ENCODE assay signal across 10 mouse cellular contexts in the genomic region with DNA sequence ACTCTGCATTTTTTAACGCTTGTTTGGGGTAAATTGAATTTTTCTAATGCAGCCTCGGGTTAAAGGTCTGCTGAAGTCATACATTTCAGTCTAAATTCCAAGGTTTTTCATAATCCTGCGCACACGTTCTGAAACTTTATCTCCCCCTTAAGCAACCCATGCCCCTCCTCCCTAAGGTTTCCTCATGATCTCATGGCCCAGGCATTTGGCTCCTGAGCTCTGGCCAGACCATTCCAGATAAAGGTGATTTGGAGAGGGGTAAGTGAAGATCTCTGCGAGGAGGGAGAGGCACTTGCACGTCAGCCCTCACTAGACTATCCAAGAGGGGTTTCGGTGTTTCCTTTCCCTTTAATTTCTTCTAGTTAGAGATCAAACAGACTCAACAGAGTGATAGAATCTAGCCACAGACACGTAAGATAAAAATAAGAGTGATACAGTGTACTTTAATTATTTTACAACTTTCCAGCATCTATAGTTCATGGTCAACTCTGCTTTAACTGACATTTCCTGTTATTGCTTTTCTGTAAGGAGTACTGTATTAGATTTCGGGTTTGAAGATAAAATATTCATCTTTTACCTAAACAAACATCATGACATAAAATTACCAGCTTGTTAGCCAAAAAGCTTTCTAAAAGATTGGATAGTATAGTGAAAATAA. TPM values are rescaled to one million over a fixed set of nuclear protein-coding genes. Genes with fewer than 3 reads are reported as not detected.
DNase-seq lines count a peak whose midpoint lies in the region; ATAC-seq and TF ChIP-seq lines count a peak whose summit lies in the region.
"Had no signal": no experiment of that assay in that cellular context is flagged by ENCODE, and none has a peak within 500 bp of the region (broad histone marks: within the 10 kb centered on the region; RNA-seq: fewer than 3 reads in every experiment).

No protein-coding gene starts in this region.

- H3K27ac ChIP-seq in heart, postnatal 0 days (ENCODE audit: low read depth): no peak overlapping the region
- no peak overlapping the region for H3K27ac ChIP-seq in neural tube, embryonic 15.5 days (replicated peaks)
- H3K27ac ChIP-seq in hindbrain, embryonic 14.5 days: no peak overlapping the region
- H3K27ac ChIP-seq: midbrain, embryonic 15.5 days had no signal

- intact Hi-C loops in left cerebral cortex, postnatal 4 days (cut with DNase I): no loop called here

- no peaks in the 10 kb centered on the region for H3K36me3 ChIP-seq in heart, postnatal 0 days (replicated peaks; ENCODE audit: control insufficient read depth, insufficient read depth, low read length)
- H3K36me3 ChIP-seq in neural tube, embryonic 15.5 days: no peaks in the 10 kb centered on the region
- H3K36me3 ChIP-seq in hindbrain, embryonic 14.5 days (replicated peaks; ENCODE audit: control insufficient read depth, insufficient read depth): no peaks in the 10 kb centered on the region
- H3K36me3 ChIP-seq: midbrain, embryonic 15.5 days had no signal

- no peak for TF ChIP-seq CTCF in heart, postnatal 0 days (IDR thresholded peaks at IDR 0.05; ENCODE audit: low read depth)

- no peak overlapping the region for H3K9ac ChIP-seq in heart, postnatal 0 days (replicated peaks; ENCODE audit: low read depth, low read length)
- no peak overlapping the region for H3K9ac ChIP-seq in neural tube, embryonic 15.5 days (replicated peaks)
- no peak overlapping the region for H3K9ac ChIP-seq in hindbrain, embryonic 14.5 days
- H3K9ac ChIP-seq: midbrain, embryonic 15.5 days had no signal

- peak; percentile 22 for DNase-seq in gastrocnemius, adult 18-20 months (ENCODE audit: low spot score)
- no peak for DNase-seq in gastrocnemius, adult 8-10 months (ENCODE audit: low spot score in 2 of 2)
- DNase-seq in embryo, embryonic 11 days: peak; percentile 45
- DNase-seq in heart, postnatal 0 days (ENCODE audit: low spot score): peak; percentile 62
- DNase-seq in lung, postnatal 25 days (ENCODE audit: low spot score): peak; percentile 51
- no peak for DNase-seq in left cerebral cortex, postnatal 4 days
- DNase-seq in hindbrain, embryonic 14.5 days (ENCODE audit: low spot score): no peak

- WGBS in heart, postnatal 0 days: 12% methylated on average over 9 of the region's 9 CpGs
- WGBS in neural tube, embryonic 15.5 days: 82% methylated on average over 9 of the region's 9 CpGs
- 83% methylated on average over 9 of the region's 9 CpGs for WGBS in hindbrain, embryonic 14.5 days

- H3K27me3 ChIP-seq in heart, postnatal 0 days (ENCODE audit: control insufficient read depth, insufficient read depth, low read length): no peaks in the 10 kb centered on the region
- H3K27me3 ChIP-seq in neural tube, embryonic 15.5 days (replicated peaks): no peaks in the 10 kb centered on the region
- H3K27me3 ChIP-seq in hindbrain, embryonic 14.5 days (ENCODE audit: control insufficient read depth, insufficient read depth, low read length): no peaks in the 10 kb centered on the region

- peak overlapping the region; percentile 51 for H3K4me2 ChIP-seq in heart, postnatal 0 days (ENCODE audit: low read depth, low read length)
- no peak overlapping the region for H3K4me2 ChIP-seq in neural tube, embryonic 15.5 days
- no peak overlapping the region for H3K4me2 ChIP-seq in hindbrain, embryonic 14.5 days (replicated peaks)
- H3K4me2 ChIP-seq: midbrain, embryonic 15.5 days had no signal

- peak; percentile 66 for ATAC-seq in heart, postnatal 0 days (ENCODE audit: insufficient read depth, low read depth)
- no peak for ATAC-seq in neural tube, embryonic 15.5 days (ENCODE audit: low FRiP score)
- no peak for ATAC-seq in hindbrain, embryonic 14.5 days (ENCODE audit: low FRiP score)
- ATAC-seq: activated CD4-positive, CD25-positive, alpha-beta regulatory T cell, adult 4 months; midbrain, embryonic 15.5 days had no signal

- 0 out of 2 replicates have a peak, but pooled peaks have one; percentile 20 for TF ChIP-seq EP300 in heart, postnatal 0 days (IDR thresholded peaks at IDR 0.05; ENCODE audit: low read depth)

- peak overlapping the region; percentile 24; the same call in 1 of the 2 replicates for H3K4me3 ChIP-seq in heart, postnatal 0 days (ENCODE audit: low read depth, low read length)
- no peak overlapping the region for H3K4me3 ChIP-seq in neural tube, embryonic 15.5 days (replicated peaks)
- H3K4me3 ChIP-seq in hindbrain, embryonic 14.5 days (replicated peaks; ENCODE audit: low read length): no peak overlapping the region
- H3K4me3 ChIP-seq: midbrain, embryonic 15.5 days had no signal

- peaks cover 11% of the 10 kb centered on the region for H3K4me1 ChIP-seq in heart, postnatal 0 days (ENCODE audit: control insufficient read depth, insufficient read depth)
- no peaks in the 10 kb centered on the region for H3K4me1 ChIP-seq in neural tube, embryonic 15.5 days
- H3K4me1 ChIP-seq in hindbrain, embryonic 14.5 days (replicated peaks; ENCODE audit: control insufficient read depth, insufficient read depth, low read length): no peaks in the 10 kb centered on the region
- H3K4me1 ChIP-seq: midbrain, embryonic 15.5 days had no signal

- no peaks in the 10 kb centered on the region for H3K9me3 ChIP-seq in heart, postnatal 0 days (replicated peaks; ENCODE audit: control insufficient read depth, low read length)
- H3K9me3 ChIP-seq in neural tube, embryonic 15.5 days (replicated peaks): no peaks in the 10 kb centered on the region
- H3K9me3 ChIP-seq in hindbrain, embryonic 14.5 days (ENCODE audit: control insufficient read depth, low read length): no peaks in the 10 kb centered on the region
- H3K9me3 ChIP-seq: midbrain, embryonic 15.5 days had no signal

RNA-seq across cellular contexts. Expression of a gene that starts 35.0 kb away (rescaled TPM):
- 10 to 100 TPM; 23.4 to 34.7 TPM for total RNA-seq in gastrocnemius, adult 18-20 months (2021)
- total RNA-seq in gastrocnemius, adult 8-10 months (2022): 10 to 100 TPM; 15.9 to 31.8 (median 21.1) TPM
- 65.3 and 92.1 TPM in 2 replicates for total RNA-seq in heart, postnatal 0 days (2014; rRNA removed; ENCODE audit: low replicate concordance)
- 54.6 and 59.6 TPM in 2 replicates for polyA plus RNA-seq in heart, postnatal 0 days (2015; fragmentation: Nextera tagmentation; extraction: Ambion mirVana)
- 100 to 1,000 TPM; 112 to 117 TPM for total RNA-seq in left cerebral cortex, postnatal 4 days (2021)
- 88.2 and 90.5 TPM in 2 replicates for polyA plus RNA-seq in neural tube, embryonic 15.5 days (2015; fragmentation: Nextera tagmentation; extraction: Ambion mirVana)
- polyA plus RNA-seq in hindbrain, embryonic 14.5 days (2014; fragmentation: Nextera tagmentation; extraction: Ambion mirVana): 77.8 and 86.1 TPM in 2 replicates

Comparison
In these comparisons a context has a peak if more than half of its experiments do, and no peak if none do; other contexts are left out.
1. DNase-seq: peak in gastrocnemius, adult 18-20 months (single experiment), embryo, embryonic 11 days (single experiment), heart, postnatal 0 days (single experiment) and lung, postnatal 25 days (single experiment); none in gastrocnemius, adult 8-10 months (0 of 2), left cerebral cortex, postnatal 4 days (single experiment) and hindbrain, embryonic 14.5 days (single experiment).